Mouse (Mus musculus) CH12.LX (cell line): ENCODE results near the gene Ypel2.

Source experiments
- BHLHE40 ChIP-seq: IDR thresholded peaks from 2 replicates; pipeline ENCODE4 v1.6.1; 2011; ENCODE audit warnings: mild to moderate bottlenecking, low read depth, low read length, improper control_type of control experiment
- CHD1 ChIP-seq: IDR thresholded peaks from 2 replicates; pipeline ENCODE4 v1.6.1; 2012; ENCODE audit warnings: low read depth, low read length, improper control_type of control experiment, inconsistent platforms
- CTCF ChIP-seq, 2 experiments: IDR thresholded peaks in 1 of 2; conservative IDR thresholded peaks in 1 of 2; 2 replicates each; pipeline ENCODE4 v1.5.1; 2011 to 2012; ENCODE audit warnings: low read depth in 2 of 2, low read length in 2 of 2, improper control_type of control experiment in 1 of 2, inconsistent platforms in 1 of 2, mild to moderate bottlenecking in 1 of 2, moderate library complexity in 1 of 2
- POLR2A ChIP-seq: IDR thresholded peaks from 2 replicates; pipeline ENCODE4 v1.6.1; 2011; ENCODE audit warnings: low read depth, mild to moderate bottlenecking, improper control_type of control experiment, low read length
- RAD21 ChIP-seq: IDR thresholded peaks from 2 replicates; pipeline ENCODE4 v1.6.1; 2011; ENCODE audit warnings: low read depth, mild to moderate bottlenecking, low read length, improper control_type of control experiment, moderate library complexity
- USF1 ChIP-seq: IDR thresholded peaks from 2 replicates; pipeline ENCODE4 v1.6.1; 2014; ENCODE audit warnings: low read depth, mild to moderate bottlenecking, inconsistent platforms, low read length, improper control_type of control experiment
- USF2 ChIP-seq: conservative IDR thresholded peaks from 2 replicates; pipeline ENCODE4 v1.6.1; 2011; ENCODE audit warnings: low read depth, low read length, improper control_type of control experiment

GRCm38 (mm10) chr11:86895567-86895966 lies 97.9 kb downstream of the Ypel2 start:
- TF ChIP-seq USF2, result no peak
- no peak for TF ChIP-seq CTCF (conservative IDR thresholded peaks at IDR 0.05 in 1 of 2, IDR thresholded peaks at IDR 0.05 in 1 of 2; ENCODE audit: low read depth in 2 of 2, low read length in 2 of 2)
- no peak for TF ChIP-seq CHD1
- no peak for TF ChIP-seq BHLHE40
- TF ChIP-seq RAD21, result no peak
- TF ChIP-seq USF1, result no peak
- TF ChIP-seq POLR2A, result no peak
